Mouse (Mus musculus) E14TG2a.4 (cell line): Measurements from ENCODE around the gene Prdm11.

Experiments
- CTCF ChIP-seq: conservative IDR thresholded peaks from 2 replicates; pipeline ENCODE4 v1.5.1; 2014; ENCODE audit warnings: low read length
- NANOG ChIP-seq: IDR thresholded peaks from 2 replicates; pipeline ENCODE4 v1.6.1; 2014; ENCODE audit warnings: borderline replicate concordance, low read length, mixed read lengths
- POU5F1 ChIP-seq: IDR thresholded peaks from 2 replicates; pipeline ENCODE4 v1.6.1; 2014; ENCODE audit warnings: low read length, borderline replicate concordance

DNA sequence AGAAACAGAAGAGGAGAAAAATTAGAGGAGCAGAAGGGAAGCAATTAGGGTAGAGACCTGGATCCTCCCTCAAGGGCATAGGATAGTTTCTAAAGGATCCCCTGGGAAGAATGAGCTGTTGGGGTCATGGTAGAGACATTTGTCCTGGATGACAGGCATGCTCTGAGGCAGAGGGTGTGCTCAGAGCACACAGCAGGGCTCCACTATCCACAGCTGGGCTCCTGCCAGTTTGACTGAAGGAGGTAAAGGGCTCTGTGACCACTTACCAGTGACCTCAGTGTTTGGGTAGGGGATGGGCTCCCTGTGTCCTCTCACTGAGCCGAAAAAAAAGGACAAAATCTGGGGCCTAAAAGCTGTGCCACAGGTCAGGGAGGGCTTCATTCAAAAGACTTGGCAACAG lies 96.4 kb downstream of the Prdm11 start:
- TF ChIP-seq CTCF (no peak), NANOG (no peak), POU5F1 (no peak)
